In genomic region chr1:158732868-158733496, GRCm38 (mm10) we compare ENCODE assay signal across 13 mouse cellular contexts.
A peak's percentile ranks its signal among the peaks of the same experiment; 100 is the strongest.
DNase-seq lines count a peak whose midpoint lies in the region; ATAC-seq and TF ChIP-seq lines count a peak whose summit lies in the region.
"Had no signal": no experiment of that assay in that cellular context is flagged by ENCODE, and none has a peak within 500 bp of the region (broad histone marks: within the 10 kb centered on the region; RNA-seq: fewer than 3 reads in every experiment).

No protein-coding gene starts in this region.

- no peak for DNase-seq in liver, adult 2 months (ENCODE audit: extremely low read depth, low read depth, low spot score)
- peak; percentile 73 for DNase-seq in fibroblast of lung, adult 2 months (ENCODE audit: low read depth)
- peak; percentile 31 to 63 for DNase-seq in left cerebral cortex, adult 2 months (ENCODE audit: extremely low spot score in 1 of 2, low spot score in 2 of 2)
- no peak for DNase-seq in hindbrain, embryonic 11.5 days (ENCODE audit: low spot score)
- no peak for DNase-seq in heart, postnatal 25 days (ENCODE audit: low spot score)
- DNase-seq: liver, embryonic 13.5 days; thymus, postnatal 14 days had no signal

- H3K9ac ChIP-seq in liver, adult 2 months (ENCODE audit: low read depth, low read length), result no peak overlapping the region
- H3K9ac ChIP-seq in liver, embryonic 12.5 days, result no peak overlapping the region
- no peak overlapping the region for H3K9ac ChIP-seq in hindbrain, embryonic 11.5 days (ENCODE audit: low read depth, low read length)
- H3K9ac ChIP-seq: heart, embryonic 12.5 days; hindbrain, embryonic 14.5 days; kidney, embryonic 15.5 days; liver, embryonic 13.5 days had no signal

- H3K4me1 ChIP-seq in liver, adult 2 months (ENCODE audit: control insufficient read depth, insufficient read depth, low read length), result peaks cover 9% of the 10 kb centered on the region
- no peaks in the 10 kb centered on the region for H3K4me1 ChIP-seq in liver, embryonic 12.5 days
- no peaks in the 10 kb centered on the region for H3K4me1 ChIP-seq in hindbrain, embryonic 11.5 days (replicated peaks; ENCODE audit: control insufficient read depth, insufficient read depth, low read length)
- H3K4me1 ChIP-seq: kidney, embryonic 15.5 days; liver, embryonic 13.5 days had no signal

- no peak overlapping the region for H3K4me3 ChIP-seq in liver, adult 2 months (ENCODE audit: insufficient read depth, low read depth, low read length)
- H3K4me3 ChIP-seq in liver, embryonic 12.5 days, result no peak overlapping the region
- H3K4me3 ChIP-seq in left cerebral cortex, adult 2 months, result no peak overlapping the region
- no peak overlapping the region for H3K4me3 ChIP-seq in hindbrain, embryonic 11.5 days (ENCODE audit: low read depth, low read length)
- H3K4me3 ChIP-seq: heart, embryonic 12.5 days; kidney, embryonic 15.5 days; liver, embryonic 13.5 days had no signal

- H3K4me2 ChIP-seq in liver, embryonic 12.5 days, result no peak overlapping the region
- H3K4me2 ChIP-seq in hindbrain, embryonic 11.5 days (replicated peaks; ENCODE audit: low read depth, low read length), result no peak overlapping the region
- H3K4me2 ChIP-seq: heart, embryonic 12.5 days; hindbrain, embryonic 14.5 days; kidney, embryonic 15.5 days; liver, embryonic 13.5 days had no signal

- TF ChIP-seq CTCF in liver, adult 2 months (IDR thresholded peaks at IDR 0.05; ENCODE audit: low read depth, low read length), result no peak
- TF ChIP-seq CTCF in left cerebral cortex, adult 2 months (IDR thresholded peaks at IDR 0.05), result no peak

- no peak for ATAC-seq in liver, embryonic 12.5 days
- no peak for ATAC-seq in hindbrain, embryonic 11.5 days (ENCODE audit: low FRiP score)
- no peak for ATAC-seq in megakaryocyte-erythroid progenitor cell, adult 5-6 weeks (replicated peaks; ENCODE audit: low FRiP score, low TSS enrichment, poor library complexity, severe bottlenecking)

- H3K79me2 ChIP-seq in liver, adult 2 months (ENCODE audit: control insufficient read depth, insufficient read depth, low read length), result no peaks in the 10 kb centered on the region

- TF ChIP-seq POLR2A in liver, adult 2 months (IDR thresholded peaks at IDR 0.05; ENCODE audit: extremely low read depth, insufficient read depth, low read length), result no peak

- intact Hi-C loops in left cerebral cortex, adult 2 months (cut with DNase I), result loop anchor here (10.0 kb wide), 1 partner anchor 482 kb away; no protein-coding TSS in a partner anchor
- intact Hi-C loops in heart, postnatal 25 days (cut with DNase I), result no loop called here

- H3K27ac ChIP-seq in liver, adult 2 months (replicated peaks; ENCODE audit: insufficient read depth, low read depth, low read length), result peak overlapping the region; percentile 44; the same call in 1 of the 2 replicates
- H3K27ac ChIP-seq in liver, embryonic 12.5 days, result no peak overlapping the region
- H3K27ac ChIP-seq in left cerebral cortex, adult 2 months, result no peak overlapping the region
- H3K27ac ChIP-seq in hindbrain, embryonic 11.5 days (ENCODE audit: low read depth, low read length), result no peak overlapping the region
- H3K27ac ChIP-seq: hindbrain, embryonic 14.5 days; kidney, embryonic 15.5 days; liver, embryonic 13.5 days; macrophage had no signal

- no peaks in the 10 kb centered on the region for H3K27me3 ChIP-seq in liver, adult 2 months (ENCODE audit: control insufficient read depth, insufficient read depth, low read length)
- H3K27me3 ChIP-seq in liver, embryonic 12.5 days (replicated peaks), result no peaks in the 10 kb centered on the region
- no peaks in the 10 kb centered on the region for H3K27me3 ChIP-seq in hindbrain, embryonic 11.5 days (ENCODE audit: control insufficient read depth, insufficient read depth, low read length)
- H3K27me3 ChIP-seq: heart, embryonic 12.5 days; kidney, embryonic 15.5 days; liver, embryonic 13.5 days had no signal

- H3K9me3 ChIP-seq in liver, embryonic 12.5 days (replicated peaks), result no peaks in the 10 kb centered on the region
- H3K9me3 ChIP-seq in hindbrain, embryonic 11.5 days (ENCODE audit: control insufficient read depth, low read length), result no peaks in the 10 kb centered on the region
- H3K9me3 ChIP-seq: heart, embryonic 12.5 days; kidney, embryonic 15.5 days; liver, embryonic 13.5 days had no signal

- 59% methylated on average over 4 of the region's 4 CpGs for WGBS in liver, adult 2 months
- WGBS in liver, embryonic 12.5 days (ENCODE audit: insufficient replicate concordance), result 42% methylated on average over 4 of the region's 4 CpGs
- WGBS in hindbrain, embryonic 11.5 days, result 65% methylated on average over 4 of the region's 4 CpGs

- H3K36me3 ChIP-seq in liver, adult 2 months (ENCODE audit: control insufficient read depth, insufficient read depth, low read length), result no peaks in the 10 kb centered on the region
- no peaks in the 10 kb centered on the region for H3K36me3 ChIP-seq in liver, embryonic 12.5 days
- H3K36me3 ChIP-seq in hindbrain, embryonic 11.5 days (ENCODE audit: control insufficient read depth, insufficient read depth, low read length), result no peaks in the 10 kb centered on the region
- H3K36me3 ChIP-seq: heart, embryonic 12.5 days; kidney, embryonic 15.5 days; liver, embryonic 13.5 days had no signal

Comparison
In these comparisons a context has a peak if more than half of its experiments do, and no peak if none do; other contexts are left out.
1. DNase-seq: peak in fibroblast of lung, adult 2 months (single experiment) and left cerebral cortex, adult 2 months (2 of 2); none in liver, adult 2 months (single experiment), hindbrain, embryonic 11.5 days (single experiment) and heart, postnatal 25 days (single experiment).